Mouse (Mus musculus): ENCODE results near the gene Spaca4. TPM values are rescaled to one million over a fixed set of nuclear protein-coding genes. Genes with fewer than 3 reads are reported as not detected.

Gene Spaca4
- total RNA-seq, 2 experiments from 2014 or later: not detected

DNA sequence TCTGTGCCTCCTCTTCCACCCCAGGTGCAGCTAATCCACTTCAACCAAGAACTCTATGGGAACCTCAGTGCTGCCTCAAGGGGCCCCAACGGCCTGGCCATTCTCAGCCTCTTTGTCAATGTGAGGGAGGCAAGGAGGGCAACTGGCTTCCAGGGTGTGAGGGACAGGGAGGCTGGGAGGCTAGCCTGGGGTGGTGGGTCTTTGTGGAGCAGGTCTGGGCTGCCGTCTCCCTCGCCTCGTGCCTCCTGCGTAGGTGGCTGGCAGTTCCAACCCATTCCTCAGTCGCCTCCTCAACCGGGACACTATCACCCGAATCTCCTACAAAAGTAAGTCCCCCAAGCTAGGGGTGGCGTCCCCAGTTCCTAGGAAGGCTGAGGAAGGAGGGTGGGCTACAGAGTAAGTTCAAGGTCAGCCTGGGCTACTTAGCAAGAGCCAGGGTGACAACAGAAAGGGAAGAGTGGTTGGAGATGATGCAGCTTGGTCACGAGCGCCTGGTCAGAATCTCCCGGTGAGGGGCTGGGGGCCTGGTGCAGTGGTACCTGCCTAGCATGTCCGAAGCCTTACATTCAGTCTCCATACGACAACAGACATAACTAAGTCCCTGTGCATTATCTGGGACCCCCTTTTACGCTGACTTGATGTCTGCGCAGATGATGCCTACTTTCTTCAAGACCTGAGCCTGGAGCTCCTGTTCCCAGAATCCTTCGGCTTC lies 22.6 kb downstream of the Spaca4 start:
- DNase-seq: no peak
- intact Hi-C loops (cut with DNase I): no loop called here

DNA sequence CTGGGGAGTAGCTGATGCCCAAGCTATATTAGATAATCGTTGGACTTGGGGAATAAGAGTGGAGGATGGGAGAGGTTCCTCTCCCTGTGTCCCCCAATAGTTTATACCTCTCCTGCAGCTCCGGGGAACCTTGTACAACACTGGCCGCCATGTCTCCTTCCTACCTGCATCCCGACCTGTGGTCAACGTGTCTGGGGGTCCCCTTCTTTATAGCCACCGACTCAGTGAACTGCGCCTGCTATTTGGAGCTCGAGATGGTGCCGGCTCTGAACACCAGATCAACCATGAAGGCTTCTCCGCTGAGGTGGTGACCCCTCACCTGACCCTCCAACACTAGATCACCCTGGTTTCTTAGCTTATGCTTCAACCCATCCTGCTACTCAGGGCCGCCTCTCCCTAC lies 23.3 kb downstream of the Spaca4 start:
- intact Hi-C loops (cut with DNase I): no loop called here
- DNase-seq: no peak

DNA sequence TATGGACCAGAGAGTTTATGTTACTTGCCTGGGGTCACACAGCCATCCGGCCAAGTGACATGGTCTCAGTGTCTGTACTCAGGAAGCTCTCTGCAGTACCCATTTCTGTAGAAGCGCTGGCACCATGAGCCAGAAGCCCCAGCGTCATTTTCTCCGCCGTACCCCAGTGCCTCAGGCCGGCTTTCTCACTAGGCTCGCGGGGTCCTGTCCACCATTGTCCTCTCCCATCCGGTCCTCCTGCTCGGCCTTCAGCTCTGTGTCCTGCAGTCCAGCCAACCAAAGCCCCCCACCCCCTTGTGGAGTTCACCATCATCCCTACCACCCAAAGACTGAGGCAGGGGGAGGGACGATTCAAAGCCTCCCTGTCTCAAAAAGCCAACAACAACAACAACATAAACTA lies 24.0 kb downstream of the Spaca4 start:
- no peak for DNase-seq
- intact Hi-C loops (cut with DNase I): no loop called here

DNA sequence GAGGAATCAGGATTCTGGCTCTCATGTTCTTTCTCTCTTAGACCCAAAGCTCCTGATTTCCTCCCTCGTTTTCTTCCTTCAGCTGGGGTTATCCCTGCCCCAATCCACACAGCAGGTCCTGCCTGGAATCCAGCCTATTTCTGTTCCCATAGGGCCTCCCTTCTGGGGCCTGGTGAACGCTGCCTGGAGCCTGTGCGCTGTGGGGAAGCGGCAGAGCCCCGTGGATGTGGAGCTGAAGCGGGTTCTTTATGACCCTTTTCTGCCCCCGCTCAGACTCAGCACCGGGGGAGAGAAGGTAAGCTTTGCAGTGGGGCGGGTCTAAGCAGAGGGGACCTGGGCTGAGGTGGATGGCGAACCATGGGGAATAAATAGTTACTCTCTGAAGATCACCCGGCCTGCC lies 24.5 kb downstream of the Spaca4 start:
- intact Hi-C loops (cut with DNase I): no loop called here
- peak in 1 of 2 experiments; percentile 52 for DNase-seq

DNA sequence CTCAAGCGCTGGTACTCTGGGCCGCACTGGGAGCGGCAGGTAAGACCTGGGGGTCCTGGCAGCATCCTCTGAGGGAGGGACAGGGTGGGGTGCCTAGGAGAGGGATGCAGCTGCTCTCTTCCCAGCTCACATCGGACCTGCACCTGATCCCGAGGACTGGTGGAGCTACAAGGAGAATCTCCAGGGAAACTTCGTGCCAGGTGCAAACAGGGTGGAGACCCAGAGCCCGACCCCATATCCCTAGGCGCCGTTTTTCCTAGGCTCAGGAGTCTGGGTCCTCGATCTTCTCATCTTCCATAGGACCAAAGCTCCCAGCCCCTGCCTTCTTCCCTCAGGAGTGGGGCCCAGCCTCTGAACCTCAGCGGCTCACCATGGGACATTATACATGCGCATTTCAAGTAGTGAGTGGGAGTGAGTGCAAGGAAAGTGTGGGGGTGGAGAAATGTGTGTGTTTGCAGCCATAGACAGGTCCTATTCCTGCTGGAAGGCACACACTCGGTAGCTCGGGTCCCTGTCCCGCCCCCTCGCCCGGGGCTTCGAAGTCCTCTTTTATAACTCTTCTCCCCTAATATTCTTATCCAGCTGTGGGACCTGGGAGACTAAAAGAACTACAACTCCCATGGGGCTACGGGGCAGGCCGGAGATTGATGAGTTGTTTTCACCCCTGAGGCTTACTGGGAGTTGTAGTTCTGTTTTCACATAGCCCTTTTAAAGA lies 25.2 kb downstream of the Spaca4 start:
- DNase-seq: peak; percentile 75 to 80
- intact Hi-C loops (cut with DNase I): no loop called here

DNA sequence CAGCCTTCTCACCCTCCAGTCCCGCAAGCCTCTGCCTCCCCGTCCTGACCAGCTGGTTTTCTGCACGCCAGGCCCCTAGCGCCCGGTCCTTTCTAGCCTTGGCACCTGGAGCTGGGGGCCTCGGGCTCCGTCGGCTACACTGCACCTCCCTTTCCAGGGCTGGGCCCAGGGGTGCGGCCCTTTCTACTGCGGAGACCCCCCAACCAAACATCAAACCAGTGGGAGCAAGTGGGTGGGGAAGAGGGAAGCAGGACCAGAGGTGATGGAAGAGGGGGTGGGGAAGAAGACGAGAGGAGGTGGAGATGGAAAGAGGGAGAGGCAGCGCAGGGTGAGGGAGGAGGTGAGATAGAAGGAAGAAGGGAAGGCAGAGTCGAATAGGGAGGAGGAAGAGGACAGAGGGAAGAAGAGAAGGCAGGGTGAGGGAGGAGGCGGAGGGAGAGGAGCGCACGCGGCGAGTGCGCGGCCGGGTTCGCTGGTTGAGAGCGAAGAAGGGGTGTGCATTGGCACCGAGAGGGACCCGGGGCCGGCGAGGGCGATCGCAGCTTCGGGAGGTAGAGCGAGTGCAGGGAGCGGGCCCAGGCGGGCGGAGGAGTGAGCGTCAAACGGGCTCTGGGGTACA lies 26.0 kb downstream of the Spaca4 start, which contains the start of gene Car11:
TSS of gene Car11 (plus strand) at position 321 of the 619 bp plus-strand sequence.
- intact Hi-C loops (cut with DNase I): no loop called here
- DNase-seq: no peak

DNA sequence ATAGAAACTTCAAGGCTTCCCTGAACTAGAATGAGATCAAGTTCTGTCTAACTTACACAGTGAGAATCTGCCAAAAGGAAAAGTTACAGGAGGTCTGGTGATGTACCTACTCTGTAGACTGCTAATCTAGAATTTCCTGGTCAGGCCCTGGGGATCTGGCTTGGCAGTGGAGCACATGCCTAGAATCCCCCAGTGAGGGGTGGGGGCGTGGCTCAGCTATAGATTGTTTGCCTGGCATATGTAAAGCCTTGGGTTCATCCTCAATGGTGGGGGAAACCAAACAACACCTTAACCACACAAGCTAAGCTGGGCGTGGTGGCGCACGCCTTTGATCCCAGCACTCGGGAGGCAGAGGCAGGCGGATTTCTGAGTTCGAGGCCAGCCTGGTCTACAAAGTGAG lies 27.7 kb downstream of the Spaca4 start:
- no peak for DNase-seq
- intact Hi-C loops (cut with DNase I): no loop called here

DNA sequence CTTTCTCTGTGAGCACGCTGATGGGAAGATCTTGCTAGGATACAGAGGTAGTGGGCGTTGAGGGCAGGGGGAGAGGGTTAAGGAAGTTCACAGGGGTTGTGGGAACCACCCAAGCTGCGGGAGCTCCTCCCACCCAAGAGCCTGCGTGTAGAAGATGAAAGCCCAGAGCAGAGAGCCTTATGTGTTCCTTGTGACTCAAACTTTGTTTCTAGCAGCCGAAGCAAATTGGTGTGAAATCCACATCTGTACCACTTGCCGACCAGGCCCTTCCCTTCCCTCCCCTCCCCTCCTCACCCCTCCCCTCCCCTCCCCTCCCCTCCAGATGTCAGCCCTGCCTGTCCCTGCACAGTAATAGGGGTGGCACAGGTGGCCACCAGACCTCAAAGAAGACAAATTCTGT lies 30.5 kb downstream of the Spaca4 start:
- intact Hi-C loops (cut with DNase I): no loop called here

DNA sequence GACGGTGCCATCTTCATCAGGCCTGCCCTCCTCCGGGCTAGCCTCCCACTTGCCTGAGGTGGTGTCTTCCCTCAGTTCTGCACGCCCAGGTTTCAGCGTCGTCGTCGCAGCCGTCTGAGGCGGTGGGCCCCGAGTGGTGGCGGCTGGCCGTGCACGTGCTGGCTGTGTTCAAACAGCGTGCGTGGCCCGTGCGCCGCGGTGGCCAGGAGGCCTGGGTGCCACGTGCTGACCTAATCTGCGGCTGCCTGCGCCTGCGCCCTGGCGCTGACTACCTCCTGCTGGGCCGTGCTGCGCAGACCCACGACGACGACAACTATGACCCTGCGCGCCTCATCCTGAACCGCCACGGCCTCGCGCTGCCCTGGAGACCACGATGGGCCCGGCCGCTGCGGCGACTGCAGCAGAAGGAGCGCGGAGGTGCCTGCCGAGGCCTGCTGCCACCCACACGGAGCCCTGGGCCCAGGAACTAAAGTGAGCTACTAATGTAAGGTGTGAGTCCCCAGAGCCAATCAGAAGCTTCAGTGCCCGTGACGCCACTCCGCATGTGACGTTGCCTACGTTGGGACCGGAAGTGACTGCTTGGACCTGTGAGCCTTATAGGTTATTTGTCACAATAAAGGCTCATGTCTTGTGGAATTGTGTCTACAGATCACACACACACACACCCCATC lies 31.6 kb downstream of the Spaca4 start, which contains the start of gene Sec1:
TSS of gene Sec1 (minus strand) at position 482 of the 671 bp plus-strand sequence.
- intact Hi-C loops (cut with DNase I): no loop called here
- DNase-seq: peak in 1 of 2 experiments; percentile 1

More for the DNA sequence above, 30.5 kb downstream of the Spaca4 start:
- peak in 1 of 2 experiments; percentile 1 for DNase-seq

DNA sequence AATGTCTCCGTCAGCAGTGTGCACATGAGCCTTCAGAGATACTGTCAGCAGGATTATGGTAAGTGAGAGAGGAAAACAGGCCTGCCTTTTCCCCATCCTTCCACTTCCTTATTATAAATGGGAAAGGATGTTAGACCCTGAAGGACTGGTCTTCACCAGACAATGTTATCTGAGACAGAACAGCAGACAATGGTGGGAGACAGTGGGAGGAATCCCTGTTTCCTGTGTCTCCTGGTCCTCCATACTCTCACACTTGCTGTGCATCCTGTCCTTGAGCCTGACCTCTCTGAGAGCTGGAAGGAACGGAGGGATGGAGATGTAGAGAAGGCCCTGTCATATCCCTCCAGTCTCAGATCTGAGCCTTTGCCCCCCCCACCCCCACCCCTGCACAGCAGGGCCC lies 33.2 kb downstream of the Spaca4 start:
- intact Hi-C loops (cut with DNase I): no loop called here
- no peak for DNase-seq

DNA sequence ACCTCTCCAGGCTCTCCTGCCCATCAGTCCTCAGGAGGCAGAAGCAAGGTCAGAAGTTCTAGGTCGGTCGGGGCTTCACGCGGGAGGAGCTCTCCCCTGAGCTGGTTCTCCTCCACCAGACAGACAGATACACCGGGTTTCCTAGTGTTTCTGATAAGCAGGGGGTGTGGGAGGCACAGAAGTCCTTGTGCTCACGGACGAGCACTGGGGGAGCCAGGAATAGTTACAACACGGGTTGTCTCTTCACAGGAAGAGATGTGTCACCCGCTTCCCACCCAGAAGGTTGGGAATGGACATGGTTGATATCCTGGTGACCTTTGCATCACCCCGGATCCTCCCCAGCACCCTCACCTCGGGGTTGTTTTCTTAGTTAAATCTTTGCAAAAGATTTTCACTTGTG lies 35.8 kb downstream of the Spaca4 start:
- DNase-seq: no peak
- intact Hi-C loops (cut with DNase I): no loop called here

DNA sequence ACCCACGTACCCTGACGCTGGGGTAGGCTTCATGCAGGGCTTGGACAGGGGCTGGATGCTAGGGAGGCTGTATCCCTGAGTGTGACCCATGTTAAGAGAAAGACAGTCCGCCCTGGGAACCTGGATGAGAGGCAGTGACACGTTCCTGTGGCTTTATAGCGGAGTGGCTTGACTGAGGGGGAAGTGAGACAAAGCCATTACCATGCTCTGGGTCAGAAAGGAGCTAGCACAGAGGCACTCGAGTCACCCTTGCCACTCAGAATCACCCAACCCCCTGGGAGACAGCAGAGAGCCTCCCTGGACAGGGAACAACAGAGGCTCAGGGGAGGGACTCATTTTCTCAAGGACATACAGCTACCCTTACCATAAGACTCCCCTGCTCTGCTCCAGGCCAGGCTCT lies 36.5 kb downstream of the Spaca4 start:
- DNase-seq: no peak
- intact Hi-C loops (cut with DNase I): no loop called here

DNA sequence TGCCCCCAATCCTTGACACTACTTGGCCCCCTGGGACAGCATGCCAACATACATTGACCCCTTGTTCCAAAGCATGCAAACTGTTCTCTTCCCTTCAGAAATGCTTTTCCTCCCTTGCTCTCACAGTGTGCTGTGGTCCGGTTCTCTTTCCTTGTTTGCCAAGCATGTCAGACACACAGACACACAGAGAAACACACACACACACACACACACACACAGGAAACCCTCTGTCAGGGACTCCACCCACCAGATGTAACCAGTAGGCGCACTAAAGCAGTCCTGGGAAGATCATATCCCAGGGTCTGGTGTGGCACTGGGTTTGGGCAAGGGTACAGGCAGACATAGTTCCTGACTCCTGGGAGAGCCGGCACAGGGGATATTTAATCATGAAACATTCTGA lies 38.8 kb downstream of the Spaca4 start:
- intact Hi-C loops (cut with DNase I): no loop called here
- DNase-seq: no peak

DNA sequence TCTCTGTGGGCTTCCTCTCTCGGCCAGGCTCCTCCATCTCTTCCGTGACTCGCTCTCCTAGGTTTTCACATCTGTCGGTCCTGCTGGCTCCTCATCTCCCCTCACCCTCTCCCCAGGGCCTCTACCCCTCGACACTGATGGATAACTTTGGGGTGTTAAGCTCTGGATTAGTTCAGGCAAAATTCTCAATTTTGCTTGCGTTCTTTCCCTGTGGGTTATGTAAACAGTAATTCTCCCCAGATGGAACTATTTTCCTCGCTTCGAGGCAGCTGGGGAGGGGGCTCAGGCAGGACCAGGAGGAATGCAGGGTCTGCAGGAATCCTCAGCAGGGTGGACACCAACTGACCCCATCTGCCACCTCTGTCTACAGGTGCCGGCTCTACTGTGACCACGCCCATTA lies 39.8 kb downstream of the Spaca4 start:
- DNase-seq: no peak
- intact Hi-C loops (cut with DNase I): no loop called here

DNA sequence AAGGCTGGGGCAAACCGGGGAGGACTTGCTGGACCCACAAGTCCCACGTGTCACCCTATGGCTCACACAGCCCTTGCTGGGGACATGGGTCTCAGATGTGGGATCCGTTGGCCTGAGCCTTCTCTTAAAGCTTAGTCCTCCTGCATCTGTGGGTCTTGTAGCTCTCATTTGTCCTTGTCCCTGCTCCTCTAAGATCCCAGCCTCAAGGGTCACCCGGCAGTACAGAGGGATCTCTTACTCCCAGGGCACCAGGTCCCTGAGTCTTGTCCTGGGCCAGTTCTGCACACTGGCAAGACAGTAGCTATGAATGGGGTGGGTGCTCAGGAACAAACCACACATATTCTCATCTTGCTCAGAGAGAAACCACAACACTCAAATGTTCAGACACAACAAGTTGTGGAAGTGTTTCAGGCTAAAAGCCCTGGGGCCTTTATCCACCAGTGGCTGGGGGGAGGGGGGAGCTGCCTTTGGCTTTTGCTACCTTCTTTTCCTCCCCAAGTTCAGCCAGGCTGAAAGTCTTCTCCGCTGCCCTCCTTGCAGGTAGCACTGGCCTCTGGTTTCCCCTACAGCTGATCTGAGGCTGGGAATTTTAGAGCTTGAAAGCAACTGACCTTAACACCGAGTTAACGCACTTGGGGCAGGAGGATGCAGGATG lies 42.1 kb downstream of the Spaca4 start, which contains the start of gene Ntn5:
TSS of gene Ntn5 (plus strand) at position 627 of the 655 bp plus-strand sequence.
- DNase-seq: no peak
- intact Hi-C loops (cut with DNase I): loop anchor here (2.0 to 5.0 kb wide), 3 partner anchors 41 to 126 kb away; no protein-coding TSS in a partner anchor

DNA sequence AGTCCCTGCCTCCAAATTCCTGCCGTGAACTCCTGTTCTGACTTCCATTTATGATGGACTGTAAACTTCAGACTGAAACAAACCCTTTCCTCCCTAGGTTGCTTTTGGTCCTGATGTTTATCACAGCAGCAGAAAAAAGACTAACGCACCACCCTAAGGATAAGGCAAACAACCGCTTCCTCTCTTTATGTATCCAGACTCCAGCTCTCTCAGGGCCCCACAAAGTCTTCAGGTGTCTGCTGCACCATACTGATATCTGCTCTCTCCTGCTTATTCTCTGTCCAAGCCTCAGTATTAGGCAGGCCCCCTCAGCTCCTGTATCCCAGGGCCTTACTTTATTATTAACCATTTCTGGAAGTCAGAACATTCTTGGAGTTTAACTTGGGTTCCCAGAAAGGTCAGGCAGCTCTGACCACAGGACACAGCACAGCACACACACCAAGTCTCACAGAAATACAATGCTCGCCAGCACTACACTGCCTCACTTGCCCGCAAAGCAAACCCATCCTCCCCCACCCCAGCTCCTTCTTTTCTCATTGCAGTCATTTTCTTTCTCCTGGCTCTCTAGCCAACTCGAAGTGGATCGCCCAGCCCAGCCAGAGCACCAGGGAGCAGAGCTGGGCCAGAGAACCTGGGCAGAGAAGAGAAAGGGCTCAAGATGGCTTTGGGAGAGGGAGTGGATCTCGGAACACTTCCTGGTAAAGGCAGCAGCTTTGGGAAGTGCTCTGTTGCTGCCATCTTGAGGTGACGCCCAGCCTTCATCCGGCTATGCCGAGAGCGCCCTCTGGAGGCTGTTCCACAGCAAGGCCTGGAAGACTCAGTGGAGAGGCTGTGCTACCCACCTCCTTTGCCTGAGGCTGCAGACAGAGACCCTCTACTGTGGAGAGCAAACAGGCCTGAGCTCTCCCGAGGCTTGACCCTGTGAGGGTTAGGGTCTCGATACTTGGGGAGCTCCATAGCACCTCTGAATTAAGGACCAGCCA lies 43.2 kb downstream of the Spaca4 start:
- DNase-seq: peak; percentile 85 to 89
- intact Hi-C loops (cut with DNase I): loop anchor here (1.0 to 5.0 kb wide), 4 partner anchors 40 to 125 kb away; no protein-coding TSS in a partner anchor

DNA sequence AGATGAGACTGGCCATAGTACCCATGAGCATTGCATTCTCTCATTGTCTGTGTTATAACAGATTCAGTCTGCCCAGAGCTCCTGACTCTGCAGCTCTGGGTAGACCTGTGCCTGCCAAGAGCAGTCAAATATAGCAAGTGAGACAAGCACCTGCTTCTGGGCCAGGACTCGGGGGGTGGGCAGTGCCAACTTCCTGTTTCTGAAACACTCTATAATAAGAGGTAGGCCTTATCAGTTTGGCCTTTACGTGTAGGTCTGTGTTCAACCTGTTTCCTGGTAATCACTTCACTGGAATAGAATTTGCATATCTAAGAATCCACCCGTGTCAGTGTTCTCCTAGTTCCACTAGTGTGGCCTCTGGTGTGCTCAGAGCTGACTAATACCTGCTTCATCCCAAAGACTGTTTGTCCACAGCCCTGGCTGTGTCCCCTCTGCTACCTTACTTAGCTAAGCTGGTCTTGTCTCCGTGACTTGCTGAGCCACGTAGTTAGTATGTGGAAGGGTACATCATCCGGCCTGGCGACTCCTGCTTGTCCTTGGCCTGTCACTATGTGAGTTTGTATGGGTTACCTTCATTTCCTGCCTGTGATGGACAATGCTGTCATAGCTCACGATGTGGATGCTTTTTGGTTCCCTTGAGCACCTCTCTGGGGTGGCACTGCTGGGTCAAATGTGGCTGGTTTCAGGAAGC lies 44.4 kb downstream of the Spaca4 start:
- intact Hi-C loops (cut with DNase I): loop anchor here (5.0 kb wide), 1 partner anchor 124 kb away; no protein-coding TSS in a partner anchor
- DNase-seq: peak; percentile 34 to 53

DNA sequence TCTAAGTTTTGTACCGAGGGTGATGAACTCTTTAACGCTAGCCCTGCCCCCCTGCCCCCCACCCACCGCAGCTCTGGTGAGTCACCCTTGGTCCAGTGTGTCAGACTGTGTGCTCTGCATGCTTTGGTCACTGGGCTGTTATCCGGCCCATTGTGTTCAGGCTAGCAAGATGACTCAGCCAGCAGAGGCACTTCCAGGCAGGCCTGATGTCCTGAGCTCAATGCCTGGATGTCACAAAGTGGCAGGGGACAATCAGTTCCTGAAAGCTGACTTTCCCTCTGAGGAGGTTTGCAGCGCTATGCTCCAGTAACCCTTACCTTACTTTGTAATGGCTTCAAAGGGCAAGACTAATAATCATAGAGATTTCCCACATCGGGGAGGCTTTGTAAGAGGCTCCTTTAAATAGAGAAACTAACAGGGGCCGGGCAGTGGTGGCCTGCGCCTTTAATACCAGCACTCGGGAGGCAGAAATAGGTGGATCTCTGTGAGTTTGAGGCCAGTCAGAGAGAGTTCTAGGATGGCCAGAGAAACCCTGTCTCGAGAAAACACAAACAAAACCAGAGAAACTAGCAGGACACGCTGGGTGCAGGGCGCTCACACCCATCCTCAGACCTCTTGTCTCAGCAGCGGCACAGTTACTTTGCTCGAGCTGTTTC lies 45.5 kb downstream of the Spaca4 start:
- DNase-seq: peak; percentile 53 to 57
- intact Hi-C loops (cut with DNase I): loop anchor here (5.0 kb wide), 1 partner anchor 123 kb away; no protein-coding TSS in a partner anchor
